Mouse (Mus musculus) limb, embryonic 14.5 days (tissue): ENCODE measurements around the gene Gpr65. TPM values are rescaled to one million over a fixed set of nuclear protein-coding genes. Genes with fewer than 3 reads are reported as not detected.

ENCODE experiments used
- ATAC-seq: fragments of 200-750 bp; cut with Nextera tagmentation; 2 replicates; pipeline ENCODE4 v1.8.0; 2017; ENCODE audit warnings: low read depth, moderate number of reproducible peaks, moderate TSS enrichment; ENCODE audit not compliant: low FRiP score
- DNase-seq: peaks from one replicate; pipeline ENCODE4 v3.0.0-alpha.2; 2015; ENCODE audit warnings: low spot score
- H3K27ac ChIP-seq: fragments of 300-500 bp; sonication (generic); replicated peaks from 2 replicates; pipeline ENCODE4 v1.5.1; 2014; ENCODE audit warnings: low read depth, mild to moderate bottlenecking, low read length, moderate library complexity, mixed read lengths
- H3K27me3 ChIP-seq: fragments of 300-500 bp; sonication (generic); 2 replicates; pipeline ENCODE4 v1.6.1; 2014; ENCODE audit warnings: low read length, mixed read lengths; ENCODE audit not compliant: control insufficient read depth, insufficient read depth
- H3K36me3 ChIP-seq: fragments of 300-500 bp; sonication (generic); 2 replicates; pipeline ENCODE4 v1.6.1; 2014; ENCODE audit warnings: mild to moderate bottlenecking, low read length, moderate library complexity, mixed read lengths; ENCODE audit not compliant: control insufficient read depth, insufficient read depth
- H3K4me1 ChIP-seq: fragments of 300-500 bp; sonication (generic); 2 replicates; pipeline ENCODE4 v1.6.1; 2014; ENCODE audit warnings: antibody characterized with exemption, low read length, mixed read lengths; ENCODE audit not compliant: control insufficient read depth, insufficient read depth
- H3K4me2 ChIP-seq: fragments of 300-500 bp; sonication (generic); replicated peaks from 2 replicates; pipeline ENCODE4 v1.6.1; 2014; ENCODE audit warnings: low read depth, mild to moderate bottlenecking, low read length, moderate library complexity; ENCODE audit not compliant: severe bottlenecking
- H3K4me3 ChIP-seq: fragments of 300-500 bp; sonication (generic); replicated peaks from 2 replicates; pipeline ENCODE4 v1.5.1; 2014; ENCODE audit warnings: low read length
- H3K9ac ChIP-seq: fragments of 300-500 bp; sonication (generic); 2 replicates; pipeline ENCODE4 v1.6.1; 2014; ENCODE audit warnings: mild to moderate bottlenecking, low read depth, low read length, moderate library complexity; ENCODE audit not compliant: severe bottlenecking
- H3K9me3 ChIP-seq: fragments of 300-500 bp; sonication (generic); 2 replicates; pipeline ENCODE4 v1.6.1; 2016; ENCODE audit warnings: low read length; ENCODE audit not compliant: control insufficient read depth
- POLR2A ChIP-seq: fragments of 200-500 bp; IDR thresholded peaks from 2 replicates; pipeline ENCODE4 v1.8.0; 2012; ENCODE audit warnings: inconsistent platforms, mild to moderate bottlenecking, moderate library complexity, borderline replicate concordance; ENCODE audit not compliant: insufficient read depth, insufficient read length; ENCODE audit errors: extremely low read depth
- WGBS: fragments of 180-500 bp; shearing (Covaris S2); extraction: QIAGEN DNeasy Blood & Tissue Kit; methylation state at CpG from one replicate; pipeline ENCODE4 v1.1.7; 2014; 5-methylcytosine and 5-hydroxymethylcytosine counted together
- polyA plus RNA-seq, 2 experiments: library from polyadenylated mRNA; depleted of rRNA in 1 of 2; stranded (reverse) in 1 of 2; unstranded in 1 of 2; fragments of >200 nt; fragmentation: Nextera tagmentation in 1 of 2; extraction: Ambion mirVana in 1 of 2; gene quantifications; 2 replicates each; pipeline versions ENCODE4 v1.2.1 to v1.2.3; 2012 to 2014

The Gpr65 gene
- polyA plus RNA-seq, 2 experiments, result 2.5 to 4.1 TPM

GRCm38 (mm10) chr12:98283487-98283860 is 15.0 kb downstream of the Gpr65 start:
- TF ChIP-seq POLR2A, result no peak
- H3K9me3 ChIP-seq, result no peaks in the 10 kb centered on the region
- H3K27me3 ChIP-seq, result no peaks in the 10 kb centered on the region
- ATAC-seq (no peak), DNase-seq (no peak)
- H3K36me3 ChIP-seq, result no peaks in the 10 kb centered on the region
- no peak overlapping the region for H3K27ac ChIP-seq
- no peak overlapping the region for H3K9ac ChIP-seq
- H3K4me3 ChIP-seq, result no peak overlapping the region
- no peaks in the 10 kb centered on the region for H3K4me1 ChIP-seq
- no peak overlapping the region for H3K4me2 ChIP-seq
- 63% methylated on average over 3 of the region's 3 CpGs for WGBS

GRCm38 (mm10) chr12:98284477-98284876 is 16.0 kb downstream of the Gpr65 start:
- no peaks in the 10 kb centered on the region for H3K9me3 ChIP-seq
- no peak for TF ChIP-seq POLR2A
- no peak overlapping the region for H3K4me2 ChIP-seq
- 66% methylated on average over 3 of the region's 3 CpGs for WGBS
- no peaks in the 10 kb centered on the region for H3K36me3 ChIP-seq
- H3K9ac ChIP-seq, result no peak overlapping the region
- no peak overlapping the region for H3K4me3 ChIP-seq
- H3K27ac ChIP-seq, result no peak overlapping the region
- DNase-seq, result no peak
- H3K27me3 ChIP-seq, result no peaks in the 10 kb centered on the region
- no peak for ATAC-seq
- H3K4me1 ChIP-seq, result no peaks in the 10 kb centered on the region

GRCm38 (mm10) chr12:98290475-98290874 is 22.0 kb downstream of the Gpr65 start:
- WGBS, result 88% methylated on average over 3 of the region's 3 CpGs
- ATAC-seq, result no peak
- Histone ChIP-seq H3K4me1 (no peaks in the 10 kb centered on the region), H3K36me3 (no peaks in the 10 kb centered on the region), H3K4me3 (no peak overlapping the region), H3K9ac (no peak overlapping the region), H3K4me2 (no peak overlapping the region), H3K27me3 (no peaks in the 10 kb centered on the region), H3K9me3 (no peaks in the 10 kb centered on the region), H3K27ac (no peak overlapping the region)
- DNase-seq, result no peak
- TF ChIP-seq POLR2A, result no peak

- Histone ChIP-seq H3K9me3 (no peaks in the 10 kb centered on the region), H3K36me3 (no peaks in the 10 kb centered on the region), H3K9ac (no peak overlapping the region), H3K4me1 (no peaks in the 10 kb centered on the region), H3K4me3 (no peak overlapping the region), H3K27me3 (no peaks in the 10 kb centered on the region), H3K27ac (no peak overlapping the region), H3K4me2 (no peak overlapping the region)
- no peak for ATAC-seq
- no peak for DNase-seq
- 59% methylated on average over 4 of the region's 4 CpGs for WGBS
- TF ChIP-seq POLR2A, result no peak
Measured at GRCm38 (mm10) chr12:98292278-98292677, 23.8 kb downstream of the Gpr65 start.

GRCm38 (mm10) chr12:98294241-98294640 is 25.8 kb downstream of the Gpr65 start:
- Histone ChIP-seq H3K9me3 (no peaks in the 10 kb centered on the region), H3K27me3 (no peaks in the 10 kb centered on the region), H3K4me2 (no peak overlapping the region), H3K4me3 (no peak overlapping the region), H3K4me1 (no peaks in the 10 kb centered on the region), H3K27ac (no peak overlapping the region), H3K36me3 (no peaks in the 10 kb centered on the region), H3K9ac (no peak overlapping the region)
- no peak for ATAC-seq
- 94% methylated on average over 2 of the region's 2 CpGs for WGBS
- no peak for DNase-seq
- no peak for TF ChIP-seq POLR2A

GRCm38 (mm10) chr12:98301980-98302379 is 33.5 kb downstream of the Gpr65 start:
- DNase-seq (no peak), ATAC-seq (no peak)
- Histone ChIP-seq H3K9ac (no peak overlapping the region), H3K4me2 (no peak overlapping the region), H3K36me3 (no peaks in the 10 kb centered on the region), H3K27ac (no peak overlapping the region), H3K4me1 (no peaks in the 10 kb centered on the region), H3K27me3 (no peaks in the 10 kb centered on the region), H3K4me3 (no peak overlapping the region), H3K9me3 (no peaks in the 10 kb centered on the region)
- no peak for TF ChIP-seq POLR2A
- WGBS, result 80% methylated on average over 5 of the region's 5 CpGs
